ENCODE assay signal across 25 mouse cellular contexts in genomic region chr3:29176991-29177390, GRCm38 (mm10).
DNase-seq lines count a peak whose midpoint lies in the region; ATAC-seq and TF ChIP-seq lines count a peak whose summit lies in the region.
"Had no signal": no experiment of that assay in that cellular context is flagged by ENCODE, and none has a peak within 500 bp of the region (broad histone marks: within the 10 kb centered on the region; RNA-seq: fewer than 3 reads in every experiment).

No protein-coding gene starts in this region.

- TF ChIP-seq EP300 in lung, postnatal 0 days (IDR thresholded peaks at IDR 0.05), result peak; percentile 72

- H3K27me3 ChIP-seq in lung, embryonic 14.5 days (ENCODE audit: insufficient read depth, low read length), result no peaks in the 10 kb centered on the region
- H3K27me3 ChIP-seq in lung, postnatal 0 days (replicated peaks; ENCODE audit: insufficient read depth, low read length), result no peaks in the 10 kb centered on the region
- H3K27me3 ChIP-seq: embryonic facial prominence, embryonic 13.5 days; forebrain, embryonic 12.5 days; hindbrain, embryonic 12.5 days; hindbrain, embryonic 15.5 days had no signal

- no peak overlapping the region for H3K27ac ChIP-seq in lung, embryonic 14.5 days (ENCODE audit: low read depth)
- H3K27ac ChIP-seq in lung, postnatal 0 days (ENCODE audit: low read length), result no peak overlapping the region
- H3K27ac ChIP-seq: embryonic facial prominence, embryonic 10.5 days; embryonic facial prominence, embryonic 13.5 days; forebrain, embryonic 12.5 days; heart, adult 2 months; hindbrain, embryonic 12.5 days; hindbrain, embryonic 15.5 days had no signal

- no peak overlapping the region for H3K4me3 ChIP-seq in lung, embryonic 14.5 days (ENCODE audit: low read depth, low read length)
- no peak overlapping the region for H3K4me3 ChIP-seq in lung, postnatal 0 days (ENCODE audit: low read depth, low read length)
- H3K4me3 ChIP-seq: embryonic facial prominence, embryonic 10.5 days; embryonic facial prominence, embryonic 13.5 days; erythroblast, embryonic 14.5 days; forebrain, embryonic 12.5 days; heart, adult 2 months; hindbrain, embryonic 12.5 days; hindbrain, embryonic 15.5 days had no signal

- no peak overlapping the region for H3K9ac ChIP-seq in lung, embryonic 14.5 days
- no peak overlapping the region for H3K9ac ChIP-seq in lung, postnatal 0 days (replicated peaks; ENCODE audit: low read depth)
- H3K9ac ChIP-seq: embryonic facial prominence, embryonic 13.5 days; forebrain, embryonic 12.5 days; hindbrain, embryonic 12.5 days; hindbrain, embryonic 15.5 days had no signal

- H3K4me1 ChIP-seq in lung, embryonic 14.5 days (ENCODE audit: insufficient read depth), result no peaks in the 10 kb centered on the region
- H3K4me1 ChIP-seq in lung, postnatal 0 days (ENCODE audit: insufficient read depth, low read depth, low read length), result no peaks in the 10 kb centered on the region
- H3K4me1 ChIP-seq: hindbrain, embryonic 12.5 days; hindbrain, embryonic 15.5 days had no signal

- peak; percentile 88 for ATAC-seq in lung, embryonic 14.5 days (ENCODE audit: insufficient read depth)
- peak; percentile 93 for ATAC-seq in lung, postnatal 0 days
- ATAC-seq: CD4-positive, CD25-positive, alpha-beta regulatory T cell, adult 4 months; forebrain, embryonic 16.5 days had no signal

- TF ChIP-seq CTCF in lung, embryonic 14.5 days (IDR thresholded peaks at IDR 0.05; ENCODE audit: low read depth), result no peak
- TF ChIP-seq CTCF in lung, postnatal 0 days (IDR thresholded peaks at IDR 0.05), result no peak

- H3K36me3 ChIP-seq in lung, embryonic 14.5 days (ENCODE audit: insufficient read depth), result no peaks in the 10 kb centered on the region
- H3K36me3 ChIP-seq in lung, postnatal 0 days (ENCODE audit: insufficient read depth, low read length), result no peaks in the 10 kb centered on the region
- H3K36me3 ChIP-seq: embryonic facial prominence, embryonic 10.5 days; embryonic facial prominence, embryonic 13.5 days; forebrain, embryonic 12.5 days; hindbrain, embryonic 12.5 days; hindbrain, embryonic 15.5 days had no signal

- H3K9me3 ChIP-seq in lung, embryonic 14.5 days (ENCODE audit: low read depth, low read length), result no peaks in the 10 kb centered on the region
- H3K9me3 ChIP-seq in lung, postnatal 0 days (ENCODE audit: low read length), result no peaks in the 10 kb centered on the region
- H3K9me3 ChIP-seq: embryonic facial prominence, embryonic 10.5 days; embryonic facial prominence, embryonic 13.5 days; forebrain, embryonic 12.5 days; hindbrain, embryonic 12.5 days; hindbrain, embryonic 15.5 days had no signal

- peak; percentile 72 for DNase-seq in lung, embryonic 14.5 days
- DNase-seq in lung, postnatal 4 days, result no peak
- peak; percentile 76 for DNase-seq in lung, postnatal 0 days (ENCODE audit: low spot score)
- no peak for DNase-seq in lung, adult 18-20 months
- DNase-seq in lung, postnatal 36 days, result peak; percentile 2
- no peak for DNase-seq in heart, adult 8-10 months (ENCODE audit: low spot score)
- DNase-seq: adrenal gland, adult 2 months; adrenal gland, postnatal 25 days; cerebellum, adult 11-12 months; cerebellum, adult 8-10 months; cerebellum, postnatal 10 days; cerebellum, postnatal 36 days; embryo, embryonic 11 days; gastrocnemius, postnatal 10 days; gastrocnemius, postnatal 36 days; heart, adult 2 months had no signal

- no peak overlapping the region for H3K4me2 ChIP-seq in lung, embryonic 14.5 days
- H3K4me2 ChIP-seq in lung, postnatal 0 days (replicated peaks; ENCODE audit: low read depth, low read length), result no peak overlapping the region
- H3K4me2 ChIP-seq: embryonic facial prominence, embryonic 13.5 days; forebrain, embryonic 12.5 days; heart, embryonic 11.5 days; hindbrain, embryonic 12.5 days; hindbrain, embryonic 15.5 days had no signal

Comparison
In these comparisons a context has a peak if more than half of its experiments do, and no peak if none do; other contexts are left out.
1. DNase-seq: peak in lung, embryonic 14.5 days (single experiment), lung, postnatal 0 days (single experiment) and lung, postnatal 36 days (single experiment); none in lung, postnatal 4 days (0 of 2), lung, adult 18-20 months (0 of 2) and heart, adult 8-10 months (single experiment).